Comparison of ENCODE assay signal across 21 mouse cellular contexts in genomic region chr17:46341208-46341607, GRCm38 (mm10). TPM values are rescaled to one million over a fixed set of nuclear protein-coding genes. Genes with fewer than 3 reads are reported as not detected.
DNase-seq lines count a peak whose midpoint lies in the region; ATAC-seq and TF ChIP-seq lines count a peak whose summit lies in the region.
"Had no signal": no experiment of that assay in that cellular context is flagged by ENCODE, and none has a peak within 500 bp of the region (broad histone marks: within the 10 kb centered on the region; RNA-seq: fewer than 3 reads in every experiment).

No protein-coding gene starts in this region.

- H3K27ac ChIP-seq in CH12.LX (ENCODE audit: insufficient read depth, low read depth) = no peak overlapping the region
- H3K27ac ChIP-seq in hindbrain, embryonic 10.5 days = no peak overlapping the region
- H3K27ac ChIP-seq: forebrain, embryonic 12.5 days; hindbrain, embryonic 14.5 days; limb, embryonic 10.5 days; liver, embryonic 13.5 days; lung, embryonic 15.5 days had no signal

- no peak overlapping the region for H3K4me3 ChIP-seq in CH12.LX (replicated peaks in 1 of 3; ENCODE audit: low read depth in 2 of 3, low read length in 2 of 3, poor library complexity in 1 of 3)
- no peak overlapping the region for H3K4me3 ChIP-seq in hindbrain, embryonic 10.5 days
- H3K4me3 ChIP-seq: forebrain, embryonic 12.5 days; heart, embryonic 12.5 days; limb, embryonic 10.5 days; liver, embryonic 13.5 days; lung, embryonic 15.5 days had no signal

- in situ Hi-C loops in CH12.LX (cut with MboI; ENCODE audit: low pct_ligation_motif_present, low pct_unique_long_range_greater_than_20kb, low sequenced_read_pairs) = no loop called here

- TF ChIP-seq CTCF in CH12.LX (conservative IDR thresholded peaks at IDR 0.05 in 1 of 2, IDR thresholded peaks at IDR 0.05 in 1 of 2; ENCODE audit: low read depth in 2 of 2, low read length in 2 of 2) = no peak

- DNase-seq in lung, postnatal 25 days (ENCODE audit: low spot score) = peak; percentile 8
- no peak for DNase-seq in lung, postnatal 10 days
- peak; percentile 66 for DNase-seq in CH12.LX (ENCODE audit: extremely low read depth)
- peak; percentile 16 for DNase-seq in brain, adult 2 months (ENCODE audit: low read depth, low spot score)
- DNase-seq in frontal cortex, postnatal 25 days (ENCODE audit: low spot score in 2 of 2) = no peak
- no peak for DNase-seq in hindbrain, embryonic 10.5 days (ENCODE audit: low spot score)
- DNase-seq: adrenal gland, postnatal 36 days; cerebellum, adult 8-10 months; gastrocnemius, postnatal 14 days; heart, postnatal 14 days; kidney, adult 8-10 months; kidney, postnatal 25 days; liver, embryonic 13.5 days; retina, postnatal 1 day; right cerebral cortex, postnatal 4 days had no signal

- 84% methylated on average over 7 of the region's 7 CpGs for WGBS in hindbrain, embryonic 10.5 days

- no peaks in the 10 kb centered on the region for H3K36me3 ChIP-seq in CH12.LX (replicated peaks in 1 of 2; ENCODE audit: control insufficient read depth in 1 of 2, insufficient read depth in 1 of 2, low read length in 1 of 2)
- no peaks in the 10 kb centered on the region for H3K36me3 ChIP-seq in hindbrain, embryonic 10.5 days
- H3K36me3 ChIP-seq: forebrain, embryonic 12.5 days; heart, embryonic 12.5 days; limb, embryonic 10.5 days; liver, embryonic 13.5 days; lung, embryonic 15.5 days had no signal

- H3K4me1 ChIP-seq in CH12.LX (ENCODE audit: control insufficient read depth in 1 of 2, insufficient read depth in 2 of 2) = peaks cover 0 to 12% of the 10 kb centered on the region in 2 experiments; a peak in 1 of 4 replicates
- H3K4me1 ChIP-seq in hindbrain, embryonic 10.5 days (replicated peaks) = no peaks in the 10 kb centered on the region
- H3K4me1 ChIP-seq: forebrain, embryonic 12.5 days; heart, embryonic 12.5 days; limb, embryonic 10.5 days; liver, embryonic 13.5 days; lung, embryonic 15.5 days had no signal

- peaks cover 19% of the 10 kb centered on the region for H3K9me3 ChIP-seq in CH12.LX (replicated peaks; ENCODE audit: low read length)
- peaks cover 20% of the 10 kb centered on the region for H3K9me3 ChIP-seq in hindbrain, embryonic 10.5 days
- H3K9me3 ChIP-seq: limb, embryonic 10.5 days had no signal

- no peaks in the 10 kb centered on the region for H3K27me3 ChIP-seq in CH12.LX (replicated peaks)
- H3K27me3 ChIP-seq in hindbrain, embryonic 10.5 days (ENCODE audit: insufficient read depth, poor library complexity, severe bottlenecking) = no peaks in the 10 kb centered on the region
- H3K27me3 ChIP-seq: forebrain, embryonic 12.5 days; heart, embryonic 12.5 days; lung, embryonic 15.5 days had no signal

- H3K79me2 ChIP-seq in CH12.LX (replicated peaks; ENCODE audit: control insufficient read depth, extremely low read depth, insufficient read depth, poor library complexity, severe bottlenecking) = no peaks in the 10 kb centered on the region

- no peak for TF ChIP-seq RAD21 in CH12.LX (IDR thresholded peaks at IDR 0.05; ENCODE audit: low read depth, low read length)

- dilution Hi-C loops in CH12.LX (cut with MboI; ENCODE audit: extremely low pct_ligation_motif_present, extremely low pct_unique_long_range_greater_than_20kb, low sequenced_read_pairs) = no loop called here

- TF ChIP-seq POLR2A in CH12.LX (IDR thresholded peaks at IDR 0.05; ENCODE audit: low read depth, low read length) = no peak; the same call in 1 of the 2 replicates

- TF ChIP-seq EP300 in CH12.LX (IDR thresholded peaks at IDR 0.05; ENCODE audit: low read length) = peak; percentile 66

- no peak overlapping the region for H3K4me2 ChIP-seq in CH12.LX (ENCODE audit: insufficient read depth, low read depth, poor library complexity, severe bottlenecking)
- H3K4me2 ChIP-seq: forebrain, embryonic 12.5 days; heart, embryonic 12.5 days; hindbrain, embryonic 14.5 days; liver, embryonic 13.5 days; lung, embryonic 15.5 days had no signal

- no peak overlapping the region for H3K9ac ChIP-seq in CH12.LX (ENCODE audit: insufficient read depth, low read depth)
- H3K9ac ChIP-seq: forebrain, embryonic 12.5 days; heart, embryonic 12.5 days; hindbrain, embryonic 14.5 days; liver, embryonic 13.5 days; lung, embryonic 15.5 days had no signal

- peak; percentile 59 for ATAC-seq in monocyte, adult 5-6 weeks (replicated peaks; ENCODE audit: insufficient number of reproducible peaks, low FRiP score, low TSS enrichment, poor library complexity, severe bottlenecking)

TF ChIP-seq in CH12.LX, 34 proteins besides CTCF, POLR2A, EP300 and RAD21:
- TF ChIP-seq RCOR1 (conservative IDR thresholded peaks at IDR 0.05; ENCODE audit: low read depth, low read length) (no peak), CHD1 (IDR thresholded peaks at IDR 0.05; ENCODE audit: low read depth, low read length) (no peak), NRF1 (IDR thresholded peaks at IDR 0.05; ENCODE audit: low read depth, low read length) (no peak), CHD2 (IDR thresholded peaks at IDR 0.05; ENCODE audit: low read length) (no peak), ZMIZ1 (IDR thresholded peaks at IDR 0.05; ENCODE audit: low read depth, low read length) (no peak), ELF1 (IDR thresholded peaks at IDR 0.05; ENCODE audit: low read depth, low read length) (no peak), USF1 (IDR thresholded peaks at IDR 0.05; ENCODE audit: low read depth, low read length) (peak; percentile 24), USF2 (conservative IDR thresholded peaks at IDR 0.05; ENCODE audit: low read depth, low read length) (peak; percentile 23; the same call in 1 of the 2 replicates), IRF4 (IDR thresholded peaks at IDR 0.05; ENCODE audit: low read depth, low read length) (peak; percentile 30; the same call in 1 of the 2 replicates), KAT2A (IDR thresholded peaks at IDR 0.05; ENCODE audit: insufficient replicate concordance, low read length) (no peak), ZNF384 (IDR thresholded peaks at IDR 0.05; ENCODE audit: low read depth, low read length) (no peak), MAZ (IDR thresholded peaks at IDR 0.05; ENCODE audit: low read depth, low read length) (no peak), ZC3H11A (IDR thresholded peaks at IDR 0.05; ENCODE audit: low read depth, low read length) (no peak), ETS1 (conservative IDR thresholded peaks at IDR 0.05; ENCODE audit: low read depth, low read length) (0 out of 2 replicates have a peak, but pooled peaks have one; percentile 28), NELFE (IDR thresholded peaks at IDR 0.05; ENCODE audit: low read depth, low read length) (no peak), TCF12 (IDR thresholded peaks at IDR 0.05; ENCODE audit: low read depth, low read length) (no peak), MAFK (IDR thresholded peaks at IDR 0.05; ENCODE audit: insufficient replicate concordance, low read length) (no peak), SMC3 (IDR thresholded peaks at IDR 0.05; ENCODE audit: low read depth, low read length) (no peak), BHLHE40 (IDR thresholded peaks at IDR 0.05; ENCODE audit: low read depth, low read length) (peak; percentile 50; the same call in 1 of the 2 replicates), GABPA (IDR thresholded peaks at IDR 0.05; ENCODE audit: insufficient replicate concordance, low read depth, low read length) (no peak), UBTF (IDR thresholded peaks at IDR 0.05; ENCODE audit: low read depth, low read length) (no peak), TBP (conservative IDR thresholded peaks at IDR 0.05; ENCODE audit: low read depth, low read length) (0 out of 2 replicates have a peak, but pooled peaks have one; percentile 34), PAX5 (IDR thresholded peaks at IDR 0.05; ENCODE audit: low read length) (no peak), HCFC1 (IDR thresholded peaks at IDR 0.05; ENCODE audit: low read depth, low read length) (no peak), MAX (IDR thresholded peaks at IDR 0.05; ENCODE audit: low read length) (no peak), SIN3A (IDR thresholded peaks at IDR 0.05; ENCODE audit: low read length) (no peak), E2F4 (IDR thresholded peaks at IDR 0.05; ENCODE audit: insufficient replicate concordance, low read depth, low read length) (no peak)

RNA-seq across cellular contexts. Expression of gene Abcc10, which starts 13.1 kb away (rescaled TPM):
- total RNA-seq in CH12.LX (2012; rRNA removed) (3.6 and 4.1 TPM in 2 replicates), CH12.LX (2014; rRNA removed) (1.1 and 1.4 TPM in 2 replicates)
- polyA plus RNA-seq in CH12.LX (2012; ENCODE audit: insufficient read length, low read depth) = 2.7 and 3.8 TPM in 2 replicates
- total RNA-seq in monocyte, adult 5-6 weeks (2017) = 2.8 to 3.4 TPM (median 3.0 TPM) in 3 replicates
- 6.6 and 7.6 TPM in 2 replicates for polyA plus RNA-seq in hindbrain, embryonic 10.5 days (2016; fragmentation: Nextera tagmentation; extraction: Ambion mirVana)

RNA-seq across cellular contexts. Expression of gene Zfp318, which starts 42.3 kb away (rescaled TPM):
- 2.5 and 2.9 TPM in 2 replicates for total RNA-seq in CH12.LX (2012; rRNA removed)
- 1.4 and 1.8 TPM in 2 replicates for total RNA-seq in CH12.LX (2014; rRNA removed)
- 2.8 and 5.0 TPM in 2 replicates for polyA plus RNA-seq in CH12.LX (2012; ENCODE audit: insufficient read length, low read depth)
- total RNA-seq in monocyte, adult 5-6 weeks (2017) = 23.5 to 54.0 TPM (median 33.9 TPM) in 3 replicates
- 10.5 and 12.6 TPM in 2 replicates for polyA plus RNA-seq in hindbrain, embryonic 10.5 days (2016; fragmentation: Nextera tagmentation; extraction: Ambion mirVana)

RNA-seq across cellular contexts. Expression of gene Dlk2, which starts 44.0 kb away (rescaled TPM):
- total RNA-seq in CH12.LX (2012; rRNA removed) = 0.08 and 0.13 TPM in 2 replicates
- total RNA-seq in CH12.LX (2014; rRNA removed) = not detected in 2 replicates
- polyA plus RNA-seq in CH12.LX (2012; ENCODE audit: insufficient read length, low read depth) = not detected in 2 replicates
- not detected in 3 replicates for total RNA-seq in monocyte, adult 5-6 weeks (2017)
- 1.4 and 1.5 TPM in 2 replicates for polyA plus RNA-seq in hindbrain, embryonic 10.5 days (2016; fragmentation: Nextera tagmentation; extraction: Ambion mirVana)

RNA-seq across cellular contexts. Expression of gene Tjap1, which starts 58.4 kb away (rescaled TPM):
- total RNA-seq in CH12.LX (2012; rRNA removed) (13.8 and 14.2 TPM in 2 replicates), CH12.LX (2014; rRNA removed) (8.6 and 9.1 TPM in 2 replicates)
- 24.3 and 28.6 TPM in 2 replicates for polyA plus RNA-seq in CH12.LX (2012; ENCODE audit: insufficient read length, low read depth)
- 14.6 to 18.0 TPM (median 18.0 TPM) in 3 replicates for total RNA-seq in monocyte, adult 5-6 weeks (2017)
- 60.1 and 67.3 TPM in 2 replicates for polyA plus RNA-seq in hindbrain, embryonic 10.5 days (2016; fragmentation: Nextera tagmentation; extraction: Ambion mirVana)

Comparison
In these comparisons a context has a peak if more than half of its experiments do, and no peak if none do; other contexts are left out.
1. DNase-seq: peak in lung, postnatal 25 days (single experiment), CH12.LX (single experiment) and brain, adult 2 months (single experiment); none in lung, postnatal 10 days (single experiment), frontal cortex, postnatal 25 days (0 of 2) and hindbrain, embryonic 10.5 days (single experiment).